Mouse (Mus musculus) midbrain, embryonic 16.5 days (tissue): ENCODE measurements around the gene Itgb8. TPM values are rescaled to one million over a fixed set of nuclear protein-coding genes. Genes with fewer than 3 reads are reported as not detected.

Experiments
- ATAC-seq: fragments of 200-750 bp; cut with Nextera tagmentation; 2 replicates; pipeline ENCODE4 v1.8.0; 2017; ENCODE audit warnings: moderate TSS enrichment
- H3K27ac ChIP-seq: fragments of 300-500 bp; sonication (generic); 2 replicates; pipeline ENCODE4 v1.5.1; 2014; ENCODE audit warnings: mild to moderate bottlenecking, low read length, mixed read lengths
- H3K27me3 ChIP-seq: fragments of 300-500 bp; sonication (generic); 2 replicates; pipeline ENCODE4 v1.6.1; 2014; ENCODE audit warnings: low read depth, low read length, mixed read lengths; ENCODE audit not compliant: control insufficient read depth, insufficient read depth
- H3K36me3 ChIP-seq: fragments of 300-500 bp; sonication (generic); 2 replicates; pipeline ENCODE4 v1.6.1; 2014; ENCODE audit warnings: mild to moderate bottlenecking, low read length, moderate library complexity, mixed read lengths; ENCODE audit not compliant: control insufficient read depth, insufficient read depth
- H3K4me1 ChIP-seq: fragments of 300-500 bp; sonication (generic); 2 replicates; pipeline ENCODE4 v1.6.1; 2014; ENCODE audit warnings: mild to moderate bottlenecking, low read length, mixed read lengths; ENCODE audit not compliant: control insufficient read depth, insufficient read depth
- H3K4me2 ChIP-seq: fragments of 300-500 bp; sonication (generic); 2 replicates; pipeline ENCODE4 v1.6.1; 2014; ENCODE audit warnings: mild to moderate bottlenecking, low read length, mixed read lengths
- H3K4me3 ChIP-seq: fragments of 300-500 bp; sonication (generic); 2 replicates; pipeline ENCODE4 v1.5.1; 2014; ENCODE audit warnings: low read depth, mild to moderate bottlenecking, low read length, moderate library complexity, mixed read lengths
- H3K9ac ChIP-seq: fragments of 300-500 bp; sonication (generic); 2 replicates; pipeline ENCODE4 v1.6.1; 2014; ENCODE audit warnings: low read depth, low read length, mixed read lengths
- H3K9me3 ChIP-seq: fragments of 300-500 bp; sonication (generic); replicated peaks from 2 replicates; pipeline ENCODE4 v1.6.1; 2014; ENCODE audit warnings: mild to moderate bottlenecking, low read length, mixed read lengths; ENCODE audit not compliant: control insufficient read depth, poor library complexity, severe bottlenecking
- WGBS: fragments of 180-500 bp; shearing (Covaris S2); extraction: QIAGEN DNeasy Blood & Tissue Kit; methylation state at CpG from one replicate; pipeline ENCODE4 v1.1.7; 2014; 5-methylcytosine and 5-hydroxymethylcytosine counted together
- polyA plus RNA-seq: library from polyadenylated mRNA; unstranded; fragments of >200 nt; fragmentation: Nextera tagmentation; extraction: Ambion mirVana; gene quantifications from 2 replicates; pipeline ENCODE4 v1.2.1, GENCODE M21; 2015

Itgb8 gene
- polyA plus RNA-seq, 1 experiment from 2014 or later, result 10.3 TPM

- H3K9ac ChIP-seq, result no peak overlapping the region
- no peak overlapping the region for H3K27ac ChIP-seq
- no peak for ATAC-seq
- no peaks in the 10 kb centered on the region for H3K27me3 ChIP-seq
- H3K9me3 ChIP-seq, result no peaks in the 10 kb centered on the region
- H3K4me1 ChIP-seq, result no peaks in the 10 kb centered on the region
- H3K36me3 ChIP-seq, result no peaks in the 10 kb centered on the region
- no peak overlapping the region for H3K4me2 ChIP-seq
- H3K4me3 ChIP-seq, result no peak overlapping the region
- WGBS, result 98% methylated on average over 3 of the region's 3 CpGs
Observed at GRCm38 (mm10) chr12:119215225-119215624, 23.4 kb downstream of the Itgb8 start.

- H3K9ac ChIP-seq, result no peak overlapping the region
- no peak overlapping the region for H3K4me2 ChIP-seq
- ATAC-seq, result no peak
- H3K36me3 ChIP-seq, result no peaks in the 10 kb centered on the region
- H3K4me3 ChIP-seq, result no peak overlapping the region
- WGBS, result 50% methylated on average over 2 of the region's 2 CpGs
- no peaks in the 10 kb centered on the region for H3K4me1 ChIP-seq
- H3K27ac ChIP-seq, result no peak overlapping the region
- H3K9me3 ChIP-seq, result no peaks in the 10 kb centered on the region
- H3K27me3 ChIP-seq, result no peaks in the 10 kb centered on the region
Observed at GRCm38 (mm10) chr12:119211533-119211932, 27.1 kb downstream of the Itgb8 start.

- Histone ChIP-seq H3K9ac (no peak overlapping the region), H3K4me3 (no peak overlapping the region), H3K27me3 (no peaks in the 10 kb centered on the region), H3K27ac (no peak overlapping the region), H3K36me3 (no peaks in the 10 kb centered on the region), H3K4me2 (no peak overlapping the region), H3K9me3 (no peaks in the 10 kb centered on the region), H3K4me1 (no peaks in the 10 kb centered on the region)
- no peak for ATAC-seq
- 85% methylated on average over 2 of the region's 2 CpGs for WGBS
Observed at GRCm38 (mm10) chr12:119210590-119210989, 28.0 kb downstream of the Itgb8 start.

GRCm38 (mm10) chr12:119210073-119210425 lies 28.6 kb downstream of the Itgb8 start:
- Histone ChIP-seq H3K4me3 (no peak overlapping the region), H3K4me2 (no peak overlapping the region), H3K36me3 (no peaks in the 10 kb centered on the region), H3K27me3 (no peaks in the 10 kb centered on the region), H3K27ac (no peak overlapping the region), H3K9me3 (no peaks in the 10 kb centered on the region), H3K4me1 (no peaks in the 10 kb centered on the region), H3K9ac (no peak overlapping the region)
- ATAC-seq, result no peak
- 93% methylated on average over 1 of the region's 1 CpGs for WGBS

GRCm38 (mm10) chr12:119209384-119210072 lies 29.1 kb downstream of the Itgb8 start:
- H3K9ac ChIP-seq, result no peak overlapping the region
- no peaks in the 10 kb centered on the region for H3K9me3 ChIP-seq
- H3K27me3 ChIP-seq, result no peaks in the 10 kb centered on the region
- no peak overlapping the region for H3K4me2 ChIP-seq
- H3K4me3 ChIP-seq, result no peak overlapping the region
- no peak overlapping the region for H3K27ac ChIP-seq
- ATAC-seq, result no peak
- 90% methylated on average over 2 of the region's 2 CpGs for WGBS
- H3K36me3 ChIP-seq, result no peaks in the 10 kb centered on the region
- no peaks in the 10 kb centered on the region for H3K4me1 ChIP-seq

- Histone ChIP-seq H3K9ac (no peak overlapping the region), H3K36me3 (no peaks in the 10 kb centered on the region), H3K4me1 (no peaks in the 10 kb centered on the region), H3K4me2 (no peak overlapping the region), H3K27ac (no peak overlapping the region), H3K27me3 (no peaks in the 10 kb centered on the region), H3K9me3 (no peaks in the 10 kb centered on the region), H3K4me3 (no peak overlapping the region)
- 82% methylated on average over 1 of the region's 1 CpGs for WGBS
- no peak for ATAC-seq
Observed at GRCm38 (mm10) chr12:119207464-119207801, 31.2 kb downstream of the Itgb8 start.

- ATAC-seq, result no peak
- Histone ChIP-seq H3K36me3 (no peaks in the 10 kb centered on the region), H3K27ac (no peak overlapping the region), H3K4me3 (no peak overlapping the region), H3K9me3 (no peaks in the 10 kb centered on the region), H3K4me2 (no peak overlapping the region), H3K4me1 (no peaks in the 10 kb centered on the region), H3K27me3 (no peaks in the 10 kb centered on the region), H3K9ac (no peak overlapping the region)
- 75% methylated on average over 6 of the region's 6 CpGs for WGBS
Observed at GRCm38 (mm10) chr12:119206711-119207463, 31.7 kb downstream of the Itgb8 start.

GRCm38 (mm10) chr12:119204411-119204810 lies 34.2 kb downstream of the Itgb8 start:
- Histone ChIP-seq H3K4me1 (no peaks in the 10 kb centered on the region), H3K9ac (no peak overlapping the region), H3K4me2 (no peak overlapping the region), H3K36me3 (no peaks in the 10 kb centered on the region), H3K27me3 (no peaks in the 10 kb centered on the region), H3K9me3 (no peaks in the 10 kb centered on the region), H3K4me3 (no peak overlapping the region), H3K27ac (no peak overlapping the region)
- WGBS, result 95% methylated on average over 2 of the region's 2 CpGs
- ATAC-seq, result no peak

- Histone ChIP-seq H3K27ac (no peak overlapping the region), H3K4me2 (no peak overlapping the region), H3K4me3 (no peak overlapping the region), H3K27me3 (no peaks in the 10 kb centered on the region), H3K9ac (no peak overlapping the region), H3K36me3 (no peaks in the 10 kb centered on the region), H3K4me1 (no peaks in the 10 kb centered on the region), H3K9me3 (no peaks in the 10 kb centered on the region)
- ATAC-seq, result no peak
- WGBS, result 87% methylated on average over 2 of the region's 2 CpGs
Observed at GRCm38 (mm10) chr12:119202766-119203165, 35.8 kb downstream of the Itgb8 start.
